Mouse (Mus musculus): ENCODE data around the gene Eid2.
A peak's percentile ranks its signal among the peaks of the same experiment; 100 is the strongest.
"Not testable (repeated sequence)": the region's sequence is repeated elsewhere in the genome, so short reads cannot be mapped to it uniquely, and the experiment has no call there.

Eid2 gene

GRCm38 (mm10) chr7:28267129-28268041, at the start of gene Eid2:
TSS of gene Eid2 (plus strand) at chr7:28267881.
- DNase-seq (ENCODE audit: low read depth, low spot score) = peak; percentile 92

GRCm38 (mm10) chr7:28218951-28219740, 48.5 kb upstream of the Eid2 start:
- not testable (repeated sequence) for DNase-seq (ENCODE audit: low read depth, low spot score)

DNA sequence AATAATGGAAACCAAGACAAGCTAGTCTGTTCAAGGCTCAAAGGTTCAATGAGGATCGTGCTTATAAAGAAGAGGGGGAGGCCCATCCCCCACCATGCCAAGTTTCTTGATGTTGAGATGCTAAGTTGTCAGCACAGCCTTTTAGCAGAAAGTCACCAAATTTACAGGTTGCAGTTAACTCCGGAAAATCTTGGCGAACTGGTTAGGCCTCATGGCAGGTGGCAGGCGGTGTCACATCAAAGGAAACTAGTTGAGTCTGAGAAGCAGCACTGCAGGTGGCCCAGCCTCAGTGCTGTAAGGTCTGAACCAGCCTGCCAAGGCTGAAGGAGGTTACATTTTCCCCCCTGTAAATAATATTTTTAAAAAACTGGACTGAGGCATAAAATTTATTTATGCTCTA, 40.8 kb upstream of the Eid2 start:
- not testable (repeated sequence) for DNase-seq (ENCODE audit: low read depth, low spot score)

DNA sequence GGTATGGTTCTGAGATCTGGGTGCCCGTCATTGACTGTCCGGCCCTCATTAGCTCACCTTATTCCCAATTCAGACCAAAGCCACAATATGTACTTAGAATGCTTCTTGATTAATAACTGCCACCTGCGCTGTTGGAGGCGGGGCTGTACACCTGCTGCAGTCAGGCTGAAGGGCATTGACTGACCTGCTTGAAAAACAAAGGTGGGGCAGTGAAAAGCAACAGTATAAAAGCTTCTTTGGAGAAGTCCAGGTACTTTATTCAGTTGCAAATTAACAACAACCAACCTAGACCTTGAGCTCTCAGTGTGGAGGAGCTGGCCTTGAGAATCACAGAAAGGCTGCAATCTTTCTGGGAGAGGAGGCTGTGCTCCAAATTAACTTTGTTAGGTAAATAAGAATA, 40.3 kb upstream of the Eid2 start:
- not testable (repeated sequence) for DNase-seq (ENCODE audit: low read depth, low spot score)

DNA sequence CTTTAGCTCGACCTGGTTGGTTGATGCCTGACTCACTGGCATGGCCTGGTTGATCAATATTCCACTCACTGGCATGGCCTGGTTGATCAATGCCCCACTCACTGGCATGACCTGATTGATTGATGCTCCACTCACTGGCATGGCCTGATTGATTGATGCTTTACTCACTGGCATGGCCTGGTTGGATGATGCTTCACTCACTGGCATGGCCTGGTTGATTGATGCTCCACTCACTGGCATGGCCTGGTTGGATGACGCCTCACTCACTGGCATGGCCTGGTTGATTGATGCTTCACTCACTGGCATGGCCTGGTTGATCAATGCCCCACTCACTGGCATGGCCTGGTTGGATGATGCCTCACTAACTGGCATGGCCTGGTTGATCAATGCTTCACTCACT, 23.7 kb upstream of the Eid2 start:
- DNase-seq (ENCODE audit: low read depth, low spot score) = not testable (repeated sequence)

GRCm38 (mm10) chr7:28248957-28249356, 18.7 kb upstream of the Eid2 start:
- DNase-seq (ENCODE audit: low read depth, low spot score) = no peak

DNA sequence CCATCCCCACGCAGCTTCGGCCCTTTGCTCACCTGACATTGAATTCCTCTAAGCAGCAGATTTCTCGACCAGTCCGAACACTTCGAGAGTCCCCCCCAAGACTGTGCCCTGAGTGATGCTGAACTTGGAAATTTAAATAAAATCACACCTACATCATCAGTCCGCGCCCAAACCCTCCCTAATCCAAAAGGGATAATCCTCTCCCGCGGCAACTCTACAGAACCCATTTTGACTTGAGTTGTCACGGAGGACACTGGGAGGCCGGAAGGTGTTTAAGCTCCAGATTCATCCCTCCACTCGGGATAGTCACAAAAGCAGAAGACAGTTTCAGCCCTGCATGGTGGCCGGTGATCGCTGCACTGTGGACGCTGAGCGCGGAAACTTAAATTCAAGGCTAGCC, 15.7 kb upstream of the Eid2 start:
- DNase-seq (ENCODE audit: low read depth, low spot score) = no peak

DNA sequence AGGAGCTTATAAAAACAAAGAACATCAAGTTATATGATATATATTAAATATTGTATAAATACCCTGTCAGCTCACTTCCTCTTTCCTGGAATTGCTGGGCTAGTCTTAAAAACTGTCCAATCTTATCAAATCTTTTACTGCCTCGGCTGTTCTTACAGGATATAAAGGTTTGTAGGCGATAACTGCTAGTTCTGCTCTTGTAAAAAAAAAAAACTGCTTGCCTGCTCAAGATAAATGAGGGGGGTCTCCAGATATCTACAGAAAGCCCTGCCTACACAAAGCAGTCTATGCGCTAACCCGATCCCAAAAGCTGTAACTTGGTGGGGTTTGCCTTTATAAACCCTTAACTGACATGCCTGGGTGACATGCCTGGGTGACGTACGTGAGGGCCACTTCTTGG, 13.1 kb upstream of the Eid2 start:
- no peak for DNase-seq (ENCODE audit: low read depth, low spot score)

- no peak for DNase-seq (ENCODE audit: low read depth, low spot score)
Observed at GRCm38 (mm10) chr7:28255476-28255875, 12.2 kb upstream of the Eid2 start.

DNA sequence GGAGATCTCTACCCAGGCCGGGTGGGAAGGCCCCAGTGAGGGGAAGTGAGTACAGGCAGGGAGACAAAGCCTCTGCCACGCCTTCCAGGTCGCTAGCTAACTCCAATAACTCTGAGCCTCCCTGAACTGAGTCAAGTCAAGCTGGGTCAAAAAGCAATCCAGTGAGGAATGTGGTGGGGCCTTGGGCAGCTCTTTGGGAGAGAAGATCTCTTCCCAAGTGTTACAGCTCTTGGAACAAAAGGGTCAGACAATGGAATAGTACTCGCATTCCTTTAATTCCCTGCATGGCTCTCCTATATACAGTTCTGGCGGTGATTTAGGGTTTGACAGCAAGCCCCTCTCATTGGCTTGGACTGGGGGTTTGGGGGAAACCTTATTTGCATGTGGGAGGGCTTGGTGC, 4.8 kb upstream of the Eid2 start:
- no peak for DNase-seq (ENCODE audit: low read depth, low spot score)

- peak; percentile 85 for DNase-seq (ENCODE audit: low read depth, low spot score)
Observed at GRCm38 (mm10) chr7:28263786-28264185, 3.9 kb upstream of the Eid2 start.

- no peak for DNase-seq (ENCODE audit: low read depth, low spot score)
Observed at GRCm38 (mm10) chr7:28265391-28265790, 2.3 kb upstream of the Eid2 start.

DNA sequence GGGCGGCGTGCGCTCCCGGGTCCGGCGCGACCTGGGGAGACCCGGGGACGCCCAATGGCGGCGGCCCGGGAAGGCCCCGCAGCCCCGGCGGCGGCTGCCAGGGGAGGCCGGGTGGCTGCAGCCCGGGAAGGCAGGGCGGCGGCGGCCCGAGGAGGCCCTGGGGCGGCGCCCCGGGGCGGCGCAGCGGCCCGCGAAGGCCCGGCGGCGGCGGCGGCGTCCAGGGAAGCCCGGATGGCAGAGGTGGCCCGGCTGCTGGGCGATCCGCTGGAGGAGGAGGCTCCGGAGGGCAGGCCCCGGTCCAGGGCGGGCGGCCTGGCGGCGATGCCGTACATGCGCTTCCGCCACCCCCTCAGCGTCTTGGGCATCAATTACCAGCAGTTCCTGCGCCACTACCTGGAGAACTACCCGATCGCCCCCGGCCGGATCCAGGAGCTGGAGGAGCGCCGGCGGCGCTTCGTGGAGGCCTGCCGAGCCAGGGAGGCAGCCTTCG, 406 bp downstream of the Eid2 start:
- DNase-seq (ENCODE audit: low read depth, low spot score) = peak; percentile 41

DNA sequence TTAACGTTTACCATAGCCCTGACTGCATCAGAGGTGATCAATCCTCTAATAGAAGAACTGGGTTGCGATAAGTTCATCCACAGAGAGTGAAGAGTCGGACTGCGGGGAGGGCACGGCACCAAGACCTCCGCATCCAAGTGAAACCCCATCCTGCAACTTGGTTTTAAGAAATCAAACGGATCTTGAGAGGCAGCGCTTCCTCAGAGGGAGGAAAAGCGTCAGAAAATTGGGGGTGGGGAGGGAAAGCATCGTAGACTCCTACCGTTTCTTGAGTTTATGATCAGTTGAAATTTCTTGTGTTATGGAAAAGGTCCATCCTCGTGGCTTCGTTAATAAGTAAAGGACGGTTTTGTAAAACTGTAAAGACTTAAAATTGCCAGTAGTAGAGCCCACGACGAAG, 895 bp downstream of the Eid2 start:
- no peak for DNase-seq (ENCODE audit: low read depth, low spot score)

DNA sequence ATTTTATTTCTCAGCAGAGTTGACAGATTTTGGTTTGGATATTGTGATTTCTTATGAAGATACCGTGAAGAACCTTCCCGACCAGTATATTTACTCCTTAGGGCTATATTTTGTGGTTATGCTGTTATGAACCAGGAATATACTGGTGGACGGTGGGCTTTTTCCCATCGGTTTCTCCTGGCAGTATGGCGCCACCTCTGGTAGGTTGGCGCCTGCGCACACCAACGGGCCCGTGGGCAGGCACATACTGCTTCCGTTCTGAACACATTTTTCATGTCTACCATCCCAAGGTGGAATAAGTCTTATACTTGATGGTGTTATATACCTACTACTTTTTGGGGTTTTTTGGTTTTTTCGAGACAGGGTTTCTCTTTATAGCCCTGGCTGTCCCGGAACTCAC, 1.7 kb downstream of the Eid2 start:
- no peak for DNase-seq (ENCODE audit: low read depth, low spot score)

DNA sequence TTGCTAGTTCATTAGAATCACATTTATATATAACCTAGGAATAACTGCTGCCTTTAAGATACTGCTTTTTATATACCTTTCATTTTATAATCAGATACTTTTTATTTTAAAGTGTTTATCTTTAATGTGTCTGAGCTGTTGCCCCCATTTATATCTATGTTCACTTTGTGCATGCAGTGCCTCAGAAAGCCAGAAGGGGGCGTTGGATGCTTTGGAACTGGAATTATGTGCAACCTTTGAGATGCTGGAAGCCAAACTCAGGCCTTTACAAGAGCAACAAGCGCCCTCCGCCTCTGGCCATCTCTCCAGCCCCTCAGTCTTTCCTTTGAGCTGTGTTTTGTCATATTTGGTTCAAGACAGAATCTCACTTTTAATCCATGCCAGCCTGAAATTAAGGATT, 4.1 kb downstream of the Eid2 start:
- no peak for DNase-seq (ENCODE audit: low read depth, low spot score)

DNA sequence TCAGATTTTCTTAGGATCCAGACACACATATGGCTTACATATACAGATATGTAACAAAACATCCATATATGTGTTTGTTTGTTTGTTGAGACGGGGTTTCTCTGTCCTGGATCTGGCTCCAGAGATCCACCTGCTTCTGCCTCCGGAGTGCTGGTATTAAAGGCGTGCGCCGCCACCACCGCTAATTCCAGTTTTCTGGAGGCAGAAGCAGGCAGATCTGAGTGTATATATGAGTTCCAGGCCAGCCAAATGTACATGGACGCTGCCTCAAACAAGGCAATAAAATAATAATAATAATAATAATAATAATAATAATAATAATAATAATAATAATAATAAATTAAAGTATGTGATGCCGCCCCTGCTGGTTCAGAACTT, 9.5 kb downstream of the Eid2 start:
- DNase-seq (ENCODE audit: low read depth, low spot score) = no peak

GRCm38 (mm10) chr7:28277615-28278278, 10.1 kb downstream of the Eid2 start, which contains the start of gene Eid2b:
TSS of gene Eid2b (plus strand) at chr7:28277739.
- peak; percentile 95 for DNase-seq (ENCODE audit: low read depth, low spot score)

DNA sequence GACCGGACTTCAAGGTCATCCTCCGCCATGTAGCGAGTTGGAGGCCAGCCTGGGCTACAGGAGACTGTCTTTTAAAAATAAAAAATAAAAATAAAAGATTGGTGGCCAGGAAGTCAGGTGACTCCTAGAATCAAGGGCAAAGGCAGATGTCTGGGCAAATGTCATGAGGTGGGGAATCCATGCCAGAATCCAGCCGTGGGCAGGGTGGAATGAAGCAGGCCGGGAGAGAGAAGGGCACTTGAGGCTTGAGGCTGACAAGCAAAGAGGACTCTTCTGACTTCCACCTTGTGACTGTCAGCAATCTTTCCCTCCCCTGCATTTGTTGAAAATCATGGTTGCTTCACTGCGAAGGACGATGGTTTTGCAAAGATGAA, 10.6 kb downstream of the Eid2 start:
- DNase-seq (ENCODE audit: low read depth, low spot score) = no peak

- DNase-seq (ENCODE audit: low read depth, low spot score) = no peak
Observed at GRCm38 (mm10) chr7:28280630-28281029, 12.9 kb downstream of the Eid2 start.

- DNase-seq (ENCODE audit: low read depth, low spot score) = no peak
Observed at GRCm38 (mm10) chr7:28290165-28290564, 22.5 kb downstream of the Eid2 start.
